Mouse (Mus musculus): ENCODE results near the gene Arsj.

Arsj gene

DNA sequence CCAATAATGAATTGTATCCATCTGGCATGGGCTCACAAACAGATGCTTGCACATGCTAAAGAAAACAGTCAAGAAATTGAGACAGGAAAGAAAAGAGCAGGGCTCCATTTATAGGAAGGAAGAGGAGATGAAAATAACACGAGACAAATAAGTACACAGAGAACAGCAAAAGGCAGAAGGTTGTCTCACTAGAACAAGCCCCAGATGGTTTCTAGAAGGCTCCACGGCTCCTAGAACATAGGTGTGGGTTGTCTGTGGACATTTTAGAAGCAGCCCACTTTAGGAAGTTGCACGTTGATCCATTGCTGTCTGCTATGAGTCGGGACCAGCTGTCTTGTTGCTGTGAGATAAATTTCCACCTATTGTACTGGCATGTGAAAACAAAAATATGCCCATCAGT, 37.2 kb downstream of the Arsj start:
- DNase-seq (ENCODE audit: low spot score in 2 of 2): no peak

DNA sequence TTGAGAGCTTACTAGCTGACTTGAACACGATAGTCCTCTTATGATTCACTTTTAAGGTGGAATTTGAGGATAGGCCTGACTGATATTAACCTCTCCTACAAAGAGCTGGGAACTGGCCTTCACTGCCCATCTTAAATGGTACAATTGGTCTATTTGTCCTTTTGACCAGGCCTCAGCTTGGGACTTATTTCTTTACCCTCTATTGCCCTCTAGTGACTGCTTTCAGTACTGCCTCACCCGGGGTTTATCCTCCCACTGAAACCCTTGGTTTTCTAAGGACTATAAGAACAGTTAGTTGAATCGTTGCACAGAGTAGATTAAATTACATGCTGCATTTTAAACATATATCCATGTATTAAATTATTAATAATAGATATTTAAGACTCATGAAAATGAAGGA, 39.4 kb downstream of the Arsj start:
- DNase-seq (ENCODE audit: low spot score in 2 of 2): peak; percentile 22 to 68

DNA sequence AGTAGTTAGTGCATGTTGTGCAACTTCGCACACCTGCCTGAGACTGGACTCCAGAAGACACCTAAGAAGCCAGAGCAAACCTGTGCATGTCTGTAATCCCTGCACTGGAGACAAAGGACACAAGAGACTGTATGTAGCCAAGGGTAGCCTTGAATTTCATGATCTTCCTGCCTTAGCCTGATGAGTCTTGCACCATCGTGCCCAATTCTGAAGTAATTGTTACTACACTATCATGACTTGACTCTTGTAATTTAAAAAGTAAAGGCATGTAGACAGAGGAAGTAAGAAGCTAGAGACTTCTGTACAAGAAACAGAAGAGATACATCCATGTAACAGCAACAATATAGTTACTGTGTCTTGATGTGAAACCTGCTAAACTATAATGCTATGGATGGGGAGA, 40.7 kb downstream of the Arsj start:
- no peak for DNase-seq (ENCODE audit: low spot score in 2 of 2)

DNA sequence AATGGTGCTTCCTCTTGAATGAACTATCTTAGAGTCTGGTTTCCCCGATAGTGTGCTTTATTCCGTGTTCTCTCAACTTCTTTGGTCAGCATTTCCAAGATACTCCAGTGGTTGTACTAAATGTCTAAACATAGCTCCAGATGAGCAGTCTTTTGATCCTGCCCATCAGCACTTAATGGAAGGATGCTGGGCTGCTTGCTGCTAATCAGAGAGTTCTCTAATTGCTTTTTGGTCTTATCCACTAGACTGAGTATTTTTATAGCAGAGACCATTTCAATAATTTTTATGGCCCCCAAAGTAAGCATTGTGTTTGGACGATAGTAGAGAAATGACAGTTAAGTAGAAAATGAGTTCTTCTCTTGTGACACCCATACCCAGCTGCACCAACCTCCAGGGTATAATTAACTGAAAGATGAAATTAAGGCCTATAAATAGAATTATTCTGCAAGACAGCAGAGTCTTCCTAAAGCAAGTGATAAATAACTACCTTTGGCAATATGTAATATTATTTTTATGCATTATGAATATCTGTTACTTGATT, 67.1 kb downstream of the Arsj start:
- DNase-seq (ENCODE audit: low spot score in 2 of 2): no peak

DNA sequence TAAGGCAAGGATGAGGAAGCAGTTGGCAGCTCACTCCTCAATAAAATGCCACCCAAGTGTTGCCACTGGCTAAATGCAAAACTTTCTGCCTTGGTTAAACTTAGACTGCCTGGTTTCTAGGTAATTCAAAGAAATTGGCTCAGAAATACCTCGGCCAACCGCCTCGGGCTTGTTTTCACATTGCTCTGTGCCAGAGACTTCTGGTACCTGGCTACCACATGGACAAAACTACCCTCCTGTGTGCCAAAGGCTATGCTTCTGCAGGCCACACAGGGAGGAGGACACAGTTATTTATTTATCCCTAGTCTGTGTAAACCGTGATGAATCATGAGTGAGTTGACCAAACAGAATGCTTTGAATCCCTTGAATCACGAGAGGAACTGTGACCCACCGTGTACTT, 75.8 kb downstream of the Arsj start:
- no peak for DNase-seq (ENCODE audit: low spot score in 2 of 2)

DNA sequence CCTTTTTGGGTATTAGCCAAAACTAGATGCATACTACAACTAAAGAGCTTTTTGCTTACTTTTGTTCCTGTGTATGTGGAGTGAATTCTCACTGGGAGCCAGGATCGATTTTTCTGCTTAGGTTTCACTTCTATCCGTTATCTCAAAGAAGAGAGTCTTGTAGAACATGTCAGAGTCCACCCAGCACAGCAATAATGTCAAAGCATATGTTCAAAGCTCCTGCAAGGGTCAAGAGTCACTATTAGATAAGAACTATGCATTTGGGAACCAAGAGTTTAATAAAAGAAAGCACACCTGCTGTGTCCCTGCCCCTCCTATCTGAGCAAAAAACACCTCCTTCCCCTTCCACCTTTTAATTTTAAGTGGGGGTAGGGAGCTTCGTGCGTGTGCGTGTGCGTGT, 85.6 kb downstream of the Arsj start:
- no peak for DNase-seq (ENCODE audit: low spot score in 2 of 2)

DNA sequence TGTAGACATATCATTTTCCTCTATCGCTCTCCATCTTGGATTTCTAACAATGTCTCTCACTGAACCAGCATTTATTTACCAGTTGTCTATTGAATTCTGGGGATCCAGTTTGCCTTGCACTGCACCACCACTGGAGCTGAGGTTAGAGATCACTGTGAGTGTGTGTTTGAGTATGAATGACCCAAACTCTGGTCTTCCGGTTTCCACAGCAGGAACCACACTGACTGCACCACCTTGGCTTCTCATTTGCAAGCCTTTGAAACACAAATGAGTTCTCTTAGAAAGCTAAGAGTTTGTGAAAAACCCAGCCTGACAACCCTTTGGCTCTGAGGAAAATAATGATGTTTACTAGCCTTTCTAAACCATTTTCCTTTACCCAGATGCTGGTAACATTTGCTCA, 86.0 kb downstream of the Arsj start:
- no peak for DNase-seq (ENCODE audit: low spot score in 2 of 2)

DNA sequence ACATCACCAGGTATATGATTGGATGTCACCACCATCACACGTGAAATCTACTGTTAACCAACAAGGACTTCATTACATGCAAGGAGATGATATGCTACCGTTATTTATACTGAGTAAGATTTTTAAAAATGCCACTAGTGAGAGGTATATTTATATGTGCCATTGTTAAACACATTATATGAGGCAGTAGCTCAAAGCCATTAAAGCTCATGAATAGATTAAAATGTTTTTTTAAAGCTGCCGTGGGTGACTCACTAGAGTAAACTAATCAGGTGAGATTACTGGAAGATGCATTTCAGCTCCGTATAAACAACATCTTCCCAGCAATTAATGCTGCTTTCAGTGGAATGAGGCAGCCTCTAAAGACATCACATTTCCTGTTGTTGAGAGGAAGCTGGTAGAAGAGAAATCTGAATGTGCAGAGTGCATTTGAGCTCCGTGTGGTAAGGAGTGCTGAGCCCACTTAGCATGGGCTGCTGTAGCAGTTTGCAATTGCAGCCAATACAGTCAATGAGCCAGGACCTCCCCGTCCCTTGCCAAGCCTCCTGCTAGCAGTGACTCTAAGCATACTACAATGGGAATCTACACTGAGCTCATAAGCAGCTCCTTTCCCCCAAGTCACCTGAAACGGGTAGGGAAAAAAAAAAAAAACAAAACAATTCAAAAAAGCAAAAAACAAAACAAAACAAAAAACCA, 92.5 kb downstream of the Arsj start:
- no peak for DNase-seq (ENCODE audit: low spot score in 2 of 2)

DNA sequence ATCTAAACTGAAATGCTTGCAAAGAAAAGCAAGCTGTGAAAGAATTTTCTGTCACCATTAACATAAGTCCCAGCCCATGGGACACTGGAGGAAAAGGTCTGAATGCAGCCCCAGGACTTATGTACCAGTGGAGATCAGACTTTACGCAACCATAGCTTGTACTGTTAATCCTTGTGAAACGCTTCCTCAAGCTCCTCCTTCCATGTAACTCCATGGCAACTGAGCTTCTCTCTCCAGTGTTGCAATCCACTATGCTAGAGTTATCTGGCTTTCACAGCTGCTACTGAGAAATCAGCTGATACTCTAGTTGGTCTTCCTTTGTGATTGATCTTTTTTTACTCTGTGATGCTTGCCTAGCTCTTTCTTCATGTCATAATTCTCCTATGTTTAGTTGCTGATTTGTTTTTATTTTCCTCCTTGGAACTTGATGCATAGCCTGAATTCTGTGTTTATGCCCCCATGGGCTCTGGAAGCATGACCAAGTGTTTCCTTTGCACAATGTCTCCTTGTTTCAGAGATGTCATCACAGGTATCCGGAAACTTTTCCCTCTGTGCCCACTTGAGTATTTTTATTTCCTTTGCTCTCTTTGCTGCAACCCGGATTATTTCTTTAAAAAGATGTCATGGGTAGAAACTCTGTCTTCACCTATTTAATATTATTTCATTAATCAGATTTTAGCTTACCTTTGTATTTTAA, 99.8 kb downstream of the Arsj start:
- DNase-seq (ENCODE audit: low spot score in 2 of 2): no peak

DNA sequence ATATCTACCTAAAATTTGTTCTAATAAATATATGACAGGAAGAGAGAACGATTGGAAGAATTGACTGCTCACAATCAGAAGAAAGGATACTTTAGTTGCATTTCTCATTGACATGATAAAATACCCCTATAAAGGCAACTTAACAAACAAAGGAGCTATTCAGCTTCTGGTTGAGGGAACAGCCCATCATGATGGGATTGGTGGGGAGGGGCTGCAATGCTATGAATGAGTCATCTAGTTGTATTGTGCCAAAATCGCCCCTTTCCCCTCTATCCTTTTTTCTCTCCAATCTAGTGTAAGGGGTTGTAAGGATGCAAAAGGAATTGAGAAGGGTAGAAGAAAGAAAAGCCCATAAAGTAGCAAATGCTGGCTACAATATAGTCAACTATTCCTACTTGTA, 100.8 kb downstream of the Arsj start:
- DNase-seq (ENCODE audit: low spot score in 2 of 2): no peak
